ENCODE assay signal across 8 mouse cellular contexts in genomic region chr9:118607701-118608401, GRCm38 (mm10). TPM values are rescaled to one million over a fixed set of nuclear protein-coding genes. Genes with fewer than 3 reads are reported as not detected.
A peak's percentile ranks its signal among the peaks of the same experiment; 100 is the strongest.
DNase-seq lines count a peak whose midpoint lies in the region; ATAC-seq and TF ChIP-seq lines count a peak whose summit lies in the region.

No protein-coding gene starts in this region.

- 35% methylated on average over 16 of the region's 16 CpGs for WGBS in hindbrain, embryonic 11.5 days

- H3K4me1 ChIP-seq in brown adipose tissue, adult 24 weeks (ENCODE audit: control insufficient read depth, insufficient read depth, insufficient read length, low read length), result peaks cover 2% of the 10 kb centered on the region; the same call in 1 of the 2 replicates
- H3K4me1 ChIP-seq in hindbrain, embryonic 11.5 days (replicated peaks; ENCODE audit: control insufficient read depth, insufficient read depth, low read length), result peaks cover 6% of the 10 kb centered on the region

- no peak overlapping the region for H3K9ac ChIP-seq in hindbrain, embryonic 11.5 days (ENCODE audit: low read depth, low read length)

- intact Hi-C loops in gastrocnemius, adult 2 months (cut with DNase I), result loop anchor here (2.0 to 5.0 kb wide), 2 partner anchors 74 to 301 kb away; no protein-coding TSS in a partner anchor
- intact Hi-C loops in gastrocnemius, postnatal 36 days (cut with DNase I), result loop anchor here (2.0 to 5.0 kb wide), 2 partner anchors 74 to 263 kb away; no protein-coding TSS in a partner anchor
- intact Hi-C loops in gastrocnemius, postnatal 14 days (cut with DNase I; ENCODE audit: low total_unique reads), result loop anchor here (2.0 to 5.0 kb wide), 2 partner anchors 264 to 297 kb away; no protein-coding TSS in a partner anchor

- peaks cover 10% of the 10 kb centered on the region for H3K27me3 ChIP-seq in hindbrain, embryonic 11.5 days (ENCODE audit: control insufficient read depth, insufficient read depth, low read length)

- no peak for ATAC-seq in hindbrain, embryonic 11.5 days (ENCODE audit: low FRiP score)

- H3K27ac ChIP-seq in gastrocnemius, adult 2 months, result peak overlapping the region; percentile 84
- no peak overlapping the region for H3K27ac ChIP-seq in brown adipose tissue, adult 24 weeks (replicated peaks; ENCODE audit: low read depth, low read length)
- H3K27ac ChIP-seq in hindbrain, embryonic 11.5 days (ENCODE audit: low read depth, low read length), result no peak overlapping the region

- no peaks in the 10 kb centered on the region for H3K36me3 ChIP-seq in hindbrain, embryonic 11.5 days (ENCODE audit: control insufficient read depth, insufficient read depth, low read length)

- peak overlapping the region; percentile 88 for H3K4me3 ChIP-seq in gastrocnemius, adult 2 months
- peak overlapping the region; percentile 82 for H3K4me3 ChIP-seq in brown adipose tissue, adult 24 weeks (ENCODE audit: insufficient read depth, low read depth, low read length)
- no peak overlapping the region for H3K4me3 ChIP-seq in hindbrain, embryonic 11.5 days (ENCODE audit: low read depth, low read length)

- no peak overlapping the region for H3K4me2 ChIP-seq in hindbrain, embryonic 11.5 days (replicated peaks; ENCODE audit: low read depth, low read length)

- no peak for TF ChIP-seq CTCF in gastrocnemius, adult 2 months (IDR thresholded peaks at IDR 0.05)

- DNase-seq in gastrocnemius, adult 2 months, result no peak
- DNase-seq in gastrocnemius, postnatal 36 days, result no peak
- DNase-seq in hindbrain, embryonic 11.5 days (ENCODE audit: low spot score), result peak; percentile 38
- DNase-seq in lung, postnatal 36 days, result peak; percentile 27
- DNase-seq in cerebellum, adult 8-10 months, result no peak
- DNase-seq in gastrocnemius, postnatal 14 days, result no peak
- DNase-seq in testis, postnatal 14 days (ENCODE audit: low spot score), result no peak

- H3K9me3 ChIP-seq in hindbrain, embryonic 11.5 days (ENCODE audit: control insufficient read depth, low read length), result no peaks in the 10 kb centered on the region

RNA-seq across cellular contexts. Expression of gene Itga9, which starts 1.4 kb away (rescaled TPM):
- 1 to 10 TPM; 3.0 to 5.7 TPM for total RNA-seq in gastrocnemius, adult 2 months (2021)
- total RNA-seq in gastrocnemius, postnatal 36 days (2021), result 1 to 10 TPM; 5.8 TPM
- 2.3 and 2.7 TPM in 2 replicates for polyA plus RNA-seq in brown adipose tissue, adult 24 weeks (2012; ENCODE audit: insufficient read depth, insufficient read length, missing spikeins)
- polyA plus RNA-seq in hindbrain, embryonic 11.5 days (2014; fragmentation: Nextera tagmentation; extraction: Ambion mirVana), result 4.0 and 6.3 TPM in 2 replicates
- 10 to 100 TPM; 12.3 to 17.7 TPM for total RNA-seq in gastrocnemius, postnatal 14 days (2021)

Comparison
In these comparisons a context has a peak if more than half of its experiments do, and no peak if none do; other contexts are left out.
1. DNase-seq: peak in hindbrain, embryonic 11.5 days (single experiment) and lung, postnatal 36 days (single experiment); none in gastrocnemius, adult 2 months (single experiment), gastrocnemius, postnatal 36 days (0 of 2), cerebellum, adult 8-10 months (single experiment), gastrocnemius, postnatal 14 days (single experiment) and testis, postnatal 14 days (single experiment).